Mouse (Mus musculus): ENCODE measurements around the gene Rhou.

Gene Rhou

GRCm38 (mm10) chr8:123651390-123652098, 2.2 kb upstream of the Rhou start:
- no peak for DNase-seq

GRCm38 (mm10) chr8:123652641-123653040, 1.1 kb upstream of the Rhou start:
- DNase-seq, result no peak

GRCm38 (mm10) chr8:123653994-123654569, 353 bp downstream of the Rhou start:
- peak; percentile 68 for DNase-seq

- no peak for DNase-seq
These were observed 1.0 kb downstream of the Rhou start for GRCm38 (mm10) chr8:123654763-123655162.

- peak; percentile 45 for DNase-seq
These were observed 1.6 kb downstream of the Rhou start for GRCm38 (mm10) chr8:123655351-123655779.

GRCm38 (mm10) chr8:123657826-123658225, 4.1 kb downstream of the Rhou start:
- no peak for DNase-seq

- no peak for DNase-seq
These were observed 5.8 kb downstream of the Rhou start for GRCm38 (mm10) chr8:123659469-123660057.

- no peak for DNase-seq
These were observed 7.8 kb downstream of the Rhou start for GRCm38 (mm10) chr8:123661515-123661914.

GRCm38 (mm10) chr8:123665580-123665979, 11.9 kb downstream of the Rhou start:
- no peak for DNase-seq

- no peak for DNase-seq
These were observed 13.1 kb downstream of the Rhou start for GRCm38 (mm10) chr8:123666832-123667231.

- DNase-seq, result no peak
These were observed 15.0 kb downstream of the Rhou start for GRCm38 (mm10) chr8:123668681-123669080.

- no peak for DNase-seq
These were observed 17.0 kb downstream of the Rhou start for GRCm38 (mm10) chr8:123670766-123671165.

- DNase-seq, result no peak
These were observed 17.7 kb downstream of the Rhou start for GRCm38 (mm10) chr8:123671454-123671853.

- no peak for DNase-seq
These were observed 18.9 kb downstream of the Rhou start for GRCm38 (mm10) chr8:123672648-123673047.

- DNase-seq, result no peak
These were observed 21.9 kb downstream of the Rhou start for GRCm38 (mm10) chr8:123675611-123676010.

GRCm38 (mm10) chr8:123678390-123678789, 24.7 kb downstream of the Rhou start:
- DNase-seq, result no peak

- DNase-seq, result peak; percentile 66
These were observed 28.5 kb downstream of the Rhou start for GRCm38 (mm10) chr8:123682073-123682761.

- no peak for DNase-seq
These were observed 29.6 kb downstream of the Rhou start for GRCm38 (mm10) chr8:123683321-123683720.

GRCm38 (mm10) chr8:123684806-123685205, 31.1 kb downstream of the Rhou start:
- DNase-seq, result no peak

GRCm38 (mm10) chr8:123685477-123685876, 31.7 kb downstream of the Rhou start:
- no peak for DNase-seq

- DNase-seq, result no peak
These were observed 34.1 kb downstream of the Rhou start for GRCm38 (mm10) chr8:123687826-123688225.

- DNase-seq, result no peak
These were observed 38.6 kb downstream of the Rhou start for GRCm38 (mm10) chr8:123692165-123692962.

GRCm38 (mm10) chr8:123696167-123696566, 42.4 kb downstream of the Rhou start:
- no peak for DNase-seq

Data from lung, postnatal 10 days (tissue).